Mouse (Mus musculus) bone marrow, adult 2 months (tissue): Measurements from ENCODE around the gene Slc24a3. TPM values are rescaled to one million over a fixed set of nuclear protein-coding genes. Genes with fewer than 3 reads are reported as not detected.

ENCODE experiments used
- H3K27ac ChIP-seq: fragments of 200-500 bp; 2 replicates; pipeline ENCODE4 v1.5.1; 2012; ENCODE audit warnings: low read depth, mild to moderate bottlenecking, control low read depth, inconsistent platforms, low read length; ENCODE audit not compliant: control insufficient read depth, poor library complexity, insufficient read depth
- H3K4me1 ChIP-seq: fragments of 200-500 bp; 2 replicates; pipeline ENCODE4 v1.6.1; 2011; ENCODE audit warnings: low read length; ENCODE audit not compliant: control insufficient read depth, insufficient read depth
- H3K4me3 ChIP-seq: fragments of 200-500 bp; replicated peaks from 2 replicates; pipeline ENCODE3; 2011; ENCODE audit warnings: mild to moderate bottlenecking, low read depth, low read length, control low read depth; ENCODE audit not compliant: control insufficient read depth
- CTCF ChIP-seq: fragments of 200-500 bp; IDR thresholded peaks from 2 replicates; pipeline ENCODE4 v1.5.1; 2011; ENCODE audit warnings: low read length, control low read depth; ENCODE audit not compliant: control insufficient read depth, insufficient read depth
- POLR2A ChIP-seq: fragments of 200-500 bp; IDR thresholded peaks from 2 replicates; pipeline ENCODE4 v1.6.1; 2011; ENCODE audit warnings: low read depth, mild to moderate bottlenecking, control low read depth, low read length, borderline replicate concordance; ENCODE audit not compliant: control insufficient read depth
- WGBS: fragments of 180-500 bp; shearing (Covaris S2); methylation state at CpG from one replicate; pipeline ENCODE4 v1.1.7; 2018; 5-methylcytosine and 5-hydroxymethylcytosine counted together
- polyA plus RNA-seq: library from polyadenylated mRNA; stranded (reverse); fragments of >200 nt; gene quantifications from 2 replicates; pipeline ENCODE4 v1.2.4, GENCODE M21; 2011; ENCODE audit warnings: low replicate concordance; ENCODE audit not compliant: missing spikeins, insufficient read depth, insufficient read length

Slc24a3 gene
- polyA plus RNA-seq, 1 experiment: 3.2 TPM

DNA sequence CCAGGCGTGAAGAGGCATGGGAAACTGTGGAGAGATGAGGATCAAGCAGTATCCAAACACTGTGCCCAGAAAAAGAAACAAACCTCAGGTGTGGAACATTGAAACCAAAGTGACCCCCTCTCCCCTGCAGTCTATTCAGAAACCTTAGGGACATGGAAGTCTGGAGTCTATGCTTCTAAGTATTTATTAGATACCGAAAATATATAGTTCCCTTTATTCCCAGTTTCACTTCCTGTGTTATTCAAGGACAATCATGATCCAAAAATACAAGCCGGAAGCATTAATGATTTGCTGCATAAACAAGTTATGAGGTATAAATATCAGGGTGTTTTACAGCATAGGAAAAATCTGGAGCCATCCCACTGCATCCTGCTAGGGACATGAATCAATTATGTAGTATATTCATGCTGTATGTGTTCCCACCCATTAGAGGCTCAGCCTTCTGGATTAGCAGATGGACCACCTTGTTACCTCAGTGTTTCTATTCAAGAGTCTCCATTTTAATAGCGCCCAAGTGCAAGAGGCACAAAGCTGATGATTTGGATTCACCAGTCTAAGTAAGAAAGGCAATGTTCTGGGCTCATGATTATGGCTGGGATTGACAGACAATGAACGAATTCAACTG lies 301.3 kb downstream of the Slc24a3 start:
- Histone ChIP-seq H3K4me1 (no peaks in the 10 kb centered on the region), H3K4me3 (no peak overlapping the region), H3K27ac (no peak overlapping the region)
- 77% methylated on average over 5 of the region's 5 CpGs for WGBS
- no peak for TF ChIP-seq CTCF
- TF ChIP-seq POLR2A: no peak

DNA sequence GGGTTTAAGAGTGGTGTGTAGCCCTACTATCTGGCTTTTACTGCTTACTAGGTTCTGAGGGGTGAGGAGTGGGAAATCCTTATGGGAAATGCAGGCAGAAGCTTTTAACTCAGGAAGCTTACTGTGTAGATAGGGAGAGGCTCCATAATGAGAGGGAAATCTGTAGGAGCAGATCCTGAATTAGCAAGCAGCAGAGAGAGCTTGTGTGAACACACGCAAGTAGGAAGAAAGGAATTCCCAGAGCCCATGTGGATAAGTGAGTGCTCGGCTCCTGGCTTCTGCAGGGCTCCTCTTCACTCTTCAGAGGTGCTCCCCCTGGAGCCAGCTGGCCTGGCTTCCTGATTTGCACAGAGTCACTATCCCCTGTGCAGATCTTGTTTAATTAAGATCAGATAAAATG lies 309.9 kb downstream of the Slc24a3 start:
- TF ChIP-seq POLR2A (no peak), CTCF (no peak)
- Histone ChIP-seq H3K4me3 (no peak overlapping the region), H3K27ac (no peak overlapping the region), H3K4me1 (no peaks in the 10 kb centered on the region)
- 72% methylated on average over 2 of the region's 2 CpGs for WGBS

DNA sequence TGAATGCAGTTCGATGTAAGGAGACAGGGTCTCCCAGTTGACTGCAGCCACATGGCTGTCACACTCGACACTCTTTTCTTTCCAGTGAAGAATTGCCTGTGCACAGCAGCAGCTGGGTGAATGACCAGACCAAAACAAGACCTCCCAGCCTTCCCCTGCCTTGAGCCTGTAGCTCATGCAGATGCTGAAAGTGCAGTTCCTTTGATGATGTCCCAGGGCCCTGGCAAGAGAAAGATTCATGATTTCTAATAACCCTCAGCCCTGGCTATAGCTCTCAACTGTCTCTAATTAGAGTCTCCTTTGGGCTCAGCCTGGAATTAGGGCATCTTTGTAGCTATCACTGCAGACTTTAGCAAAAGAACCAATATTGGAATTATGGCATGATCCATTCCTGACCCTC lies 312.1 kb downstream of the Slc24a3 start:
- WGBS: 77% methylated on average over 2 of the region's 2 CpGs
- Histone ChIP-seq H3K27ac (no peak overlapping the region), H3K4me1 (no peaks in the 10 kb centered on the region), H3K4me3 (no peak overlapping the region)
- TF ChIP-seq CTCF: no peak

DNA sequence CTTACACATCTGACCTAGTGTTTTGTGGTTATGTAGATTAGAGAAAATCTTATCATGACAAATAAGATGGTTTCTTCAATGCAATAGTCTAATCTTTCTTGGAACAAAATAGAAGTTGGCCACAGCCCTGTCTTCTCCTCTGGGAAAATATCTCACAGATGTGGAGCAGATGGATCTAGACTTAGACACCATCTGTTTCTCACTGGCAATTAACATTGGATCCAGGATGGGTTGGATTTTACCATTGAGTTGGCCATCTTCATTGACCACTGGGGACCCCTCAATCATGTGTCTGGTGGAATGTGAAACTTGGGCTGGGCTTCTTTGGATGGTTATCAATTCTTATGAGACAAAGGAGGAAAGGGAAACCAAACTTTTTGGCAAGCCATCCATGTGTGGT lies 332.7 kb downstream of the Slc24a3 start:
- H3K4me3 ChIP-seq: no peak overlapping the region
- H3K27ac ChIP-seq: no peak overlapping the region
- TF ChIP-seq CTCF (no peak), POLR2A (no peak)
- H3K4me1 ChIP-seq: no peaks in the 10 kb centered on the region

DNA sequence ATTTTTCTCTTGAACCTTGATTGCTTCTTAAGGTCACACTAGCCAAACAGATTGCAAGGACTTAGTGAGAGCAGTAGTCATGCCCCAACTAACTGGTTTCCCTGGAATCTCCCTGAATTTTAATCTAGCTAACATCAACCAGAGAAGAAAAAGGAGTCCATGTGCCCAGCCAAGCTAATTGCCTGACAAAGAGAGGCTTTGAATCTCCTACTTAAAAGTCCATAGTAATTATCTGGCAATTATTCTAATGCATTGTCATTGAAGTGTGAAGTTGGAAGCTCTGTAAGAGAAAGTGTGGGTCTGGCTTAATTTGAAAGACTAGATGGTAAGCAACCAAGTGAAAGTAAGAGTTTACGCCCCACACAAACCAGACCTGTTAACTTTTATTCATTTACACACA lies 333.9 kb downstream of the Slc24a3 start:
- 78% methylated on average over 1 of the region's 1 CpGs for WGBS
- H3K27ac ChIP-seq: no peak overlapping the region
- TF ChIP-seq POLR2A (no peak), CTCF (no peak)
- no peak overlapping the region for H3K4me3 ChIP-seq
- H3K4me1 ChIP-seq: no peaks in the 10 kb centered on the region

DNA sequence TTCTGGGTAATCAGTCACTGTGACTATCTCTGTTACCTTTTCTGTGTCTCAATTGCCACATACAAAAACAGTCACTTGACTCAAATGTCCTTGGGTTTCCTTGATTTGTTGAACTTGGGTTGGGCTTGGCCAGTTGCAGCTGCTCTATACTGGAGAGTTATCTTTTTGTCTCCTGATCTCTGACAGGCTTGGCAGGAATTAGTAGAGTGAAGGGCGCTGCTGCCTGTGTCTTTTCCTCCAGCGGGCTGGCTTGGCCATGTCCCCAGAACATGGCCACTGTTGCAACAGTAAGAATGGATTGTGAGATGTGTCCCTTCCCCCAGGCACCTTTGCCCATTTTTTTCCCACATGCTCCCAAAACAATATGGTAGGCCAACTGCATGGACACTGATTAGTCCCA lies 340.1 kb downstream of the Slc24a3 start:
- no peaks in the 10 kb centered on the region for H3K4me1 ChIP-seq
- H3K27ac ChIP-seq: no peak overlapping the region
- TF ChIP-seq CTCF: no peak
- TF ChIP-seq POLR2A: no peak
- WGBS: 72% methylated on average over 2 of the region's 2 CpGs
- no peak overlapping the region for H3K4me3 ChIP-seq

DNA sequence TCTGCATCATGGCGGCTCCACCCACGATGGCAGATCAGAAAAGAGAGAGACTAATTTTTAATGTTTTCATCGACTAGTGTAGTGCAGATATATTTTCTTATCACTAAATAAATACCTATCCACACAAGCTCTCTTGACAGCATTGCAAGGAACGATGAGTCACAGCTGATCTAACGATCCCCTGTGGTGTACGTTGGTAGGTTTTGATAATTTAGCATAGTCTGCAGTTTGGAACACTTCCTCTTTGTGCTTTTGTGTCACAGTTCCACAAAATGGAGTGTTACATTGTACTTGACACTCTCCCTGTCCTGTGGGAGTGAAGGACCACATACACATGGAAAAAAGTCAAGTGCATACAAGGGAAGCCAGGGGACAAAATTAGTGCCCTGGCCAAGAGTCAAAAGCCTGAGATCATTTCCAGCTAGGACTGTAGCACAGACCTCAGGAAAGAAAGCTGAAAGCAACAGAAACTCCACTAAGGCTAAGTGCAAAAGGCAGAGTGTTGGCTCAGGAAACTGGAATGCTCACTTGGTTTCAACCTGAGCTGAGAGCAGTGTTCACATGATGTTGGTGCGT lies 343.2 kb downstream of the Slc24a3 start:
- Histone ChIP-seq H3K4me3 (no peak overlapping the region), H3K4me1 (no peaks in the 10 kb centered on the region), H3K27ac (no peak overlapping the region)
- TF ChIP-seq CTCF (no peak), POLR2A (no peak)
- 57% methylated on average over 7 of the region's 7 CpGs for WGBS

DNA sequence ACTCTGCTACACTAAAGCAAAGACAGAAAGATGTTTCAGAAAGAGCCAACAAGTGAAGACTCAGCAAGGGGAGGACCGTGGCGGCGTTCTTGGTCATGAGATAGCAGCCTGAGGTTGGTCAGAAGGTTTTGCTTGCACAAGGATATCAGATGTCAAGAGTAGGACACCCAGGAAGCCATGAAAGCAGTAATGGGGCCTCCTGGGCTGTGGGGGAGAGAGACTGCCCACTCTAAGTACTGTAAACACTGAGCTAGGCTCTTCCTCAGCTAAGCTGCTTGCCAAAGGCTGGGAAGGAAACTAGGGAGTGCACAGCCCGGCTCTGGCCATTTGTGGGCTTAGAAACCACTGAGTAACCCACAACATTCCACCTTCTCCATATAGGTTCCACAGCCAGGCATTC lies 348.4 kb downstream of the Slc24a3 start:
- Histone ChIP-seq H3K27ac (no peak overlapping the region), H3K4me1 (no peaks in the 10 kb centered on the region), H3K4me3 (no peak overlapping the region)
- 71% methylated on average over 4 of the region's 4 CpGs for WGBS
- no peak for TF ChIP-seq CTCF
- TF ChIP-seq POLR2A: no peak

DNA sequence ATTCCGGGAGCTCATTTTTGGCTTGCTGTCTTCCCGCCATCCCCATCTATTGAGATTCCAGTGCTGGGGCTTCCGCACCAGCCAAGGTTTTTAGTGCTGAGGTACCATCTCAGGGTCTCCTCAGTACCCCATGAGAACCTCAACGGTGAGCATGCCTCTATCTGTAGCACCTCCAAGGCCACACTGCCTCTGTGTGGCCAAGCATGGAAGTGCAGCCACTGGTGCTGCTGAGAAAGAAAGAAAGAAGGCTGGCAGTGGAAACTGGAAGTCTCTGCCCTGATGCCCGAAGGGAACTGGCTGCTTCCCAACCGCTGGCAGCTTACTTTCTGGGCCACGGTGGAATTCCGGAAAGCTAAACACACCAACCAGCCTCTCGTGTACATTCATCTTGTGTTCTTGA lies 349.8 kb downstream of the Slc24a3 start:
- 40% methylated on average over 9 of the region's 9 CpGs for WGBS
- no peaks in the 10 kb centered on the region for H3K4me1 ChIP-seq
- no peak overlapping the region for H3K27ac ChIP-seq
- no peak overlapping the region for H3K4me3 ChIP-seq
- TF ChIP-seq POLR2A (no peak), CTCF (peak; percentile 75)
